Mouse (Mus musculus) heart, embryonic 10.5 days (tissue): ENCODE data around the gene Misp. TPM values are rescaled to one million over a fixed set of nuclear protein-coding genes. Genes with fewer than 3 reads are reported as not detected.

Source experiments
- DNase-seq: peaks from one replicate; pipeline ENCODE4 v3.0.0-alpha.2; 2017; ENCODE audit warnings: low spot score
- H3K27ac ChIP-seq: fragments of 300-500 bp; sonication (generic); 2 replicates; pipeline ENCODE4 v1.5.1; 2016; ENCODE audit warnings: mild to moderate bottlenecking
- H3K27me3 ChIP-seq: fragments of 300-500 bp; sonication (generic); 2 replicates; pipeline ENCODE4 v1.6.1; 2016; ENCODE audit warnings: mild to moderate bottlenecking; ENCODE audit not compliant: poor library complexity, insufficient read depth, severe bottlenecking
- H3K36me3 ChIP-seq: fragments of 300-500 bp; sonication (generic); 2 replicates; pipeline ENCODE4 v1.6.1; 2016; ENCODE audit warnings: mild to moderate bottlenecking, moderate library complexity
- H3K4me1 ChIP-seq: fragments of 300-500 bp; sonication (generic); 2 replicates; pipeline ENCODE4 v1.6.1; 2016; ENCODE audit warnings: mild to moderate bottlenecking
- H3K4me3 ChIP-seq: fragments of 300-500 bp; sonication (generic); 2 replicates; pipeline ENCODE4 v1.5.1; 2016; ENCODE audit warnings: mild to moderate bottlenecking, moderate library complexity
- H3K9me3 ChIP-seq: fragments of 300-500 bp; sonication (generic); 2 replicates; pipeline ENCODE4 v1.6.1; 2016; ENCODE audit warnings: mild to moderate bottlenecking, moderate library complexity
- WGBS: fragments of 180-500 bp; shearing (Covaris S2); methylation state at CpG from one replicate; pipeline ENCODE4 v1.1.7; 2016; 5-methylcytosine and 5-hydroxymethylcytosine counted together
- polyA plus RNA-seq: library from polyadenylated mRNA; unstranded; fragments of >200 nt; fragmentation: Nextera tagmentation; extraction: Ambion mirVana; gene quantifications from 2 replicates; pipeline ENCODE4 v1.2.1, GENCODE M21; 2016

The Misp gene
- polyA plus RNA-seq, 1 experiment from 2014 or later: 0.82 TPM

- H3K36me3 ChIP-seq: peaks cover 46% of the 10 kb centered on the region
- peaks cover 13% of the 10 kb centered on the region for H3K4me1 ChIP-seq
- H3K27me3 ChIP-seq: no peaks in the 10 kb centered on the region
- no peak overlapping the region for H3K27ac ChIP-seq
- WGBS: 81% methylated on average over 2 of the region's 2 CpGs
- H3K9me3 ChIP-seq: no peaks in the 10 kb centered on the region
- no peak for DNase-seq
- H3K4me3 ChIP-seq: no peak overlapping the region
These were observed 3.7 kb upstream of the Misp start for GRCm38 (mm10) chr10:79817111-79817510.

- Histone ChIP-seq H3K27me3 (no peaks in the 10 kb centered on the region), H3K4me3 (no peak overlapping the region), H3K4me1 (peaks cover 21% of the 10 kb centered on the region), H3K27ac (no peak overlapping the region), H3K36me3 (peaks cover 41% of the 10 kb centered on the region), H3K9me3 (no peaks in the 10 kb centered on the region)
- no peak for DNase-seq
- WGBS: 65% methylated on average over 4 of the region's 4 CpGs
These were observed 2.6 kb upstream of the Misp start for GRCm38 (mm10) chr10:79818225-79818624.

DNA sequence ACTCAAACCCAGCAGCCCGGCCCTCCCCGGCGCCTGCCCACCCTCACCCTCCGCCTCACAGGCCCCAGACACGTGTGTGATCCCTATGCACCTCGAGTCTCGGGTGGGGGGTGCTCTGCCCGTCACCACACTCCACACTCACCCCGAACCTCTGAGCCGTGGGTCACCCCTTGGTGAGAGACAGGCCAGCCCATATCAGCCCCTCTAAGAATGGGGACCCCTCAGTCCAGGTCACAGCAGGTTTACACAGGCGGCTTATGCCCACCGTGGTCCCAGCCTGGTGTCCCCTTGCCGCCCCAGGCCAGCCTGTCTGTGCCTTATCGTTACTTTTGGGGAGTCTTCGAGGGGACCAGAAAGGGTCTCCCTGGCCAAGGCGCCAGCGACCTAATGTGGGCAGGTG is 1.2 kb upstream of the Misp start:
- Histone ChIP-seq H3K27ac (no peak overlapping the region), H3K4me3 (no peak overlapping the region), H3K27me3 (no peaks in the 10 kb centered on the region), H3K4me1 (peaks cover 32% of the 10 kb centered on the region), H3K9me3 (no peaks in the 10 kb centered on the region), H3K36me3 (peaks cover 41% of the 10 kb centered on the region)
- 83% methylated on average over 17 of the region's 17 CpGs for WGBS
- no peak for DNase-seq

- WGBS: 76% methylated on average over 8 of the region's 8 CpGs
These were observed 512 bp upstream of the Misp start for GRCm38 (mm10) chr10:79820277-79820676.

GRCm38 (mm10) chr10:79821731-79822130 is 942 bp downstream of the Misp start:
- WGBS: 85% methylated on average over 12 of the region's 12 CpGs
- H3K27ac ChIP-seq: no peak overlapping the region

More at GRCm38 (mm10) chr10:79820277-79820676, 512 bp upstream of the Misp start:
- H3K27ac ChIP-seq: no peak overlapping the region
- H3K4me3 ChIP-seq: no peak overlapping the region
- H3K4me1 ChIP-seq: peaks cover 35% of the 10 kb centered on the region
- no peak for DNase-seq
- H3K36me3 ChIP-seq: peaks cover 36% of the 10 kb centered on the region
- H3K9me3 ChIP-seq: no peaks in the 10 kb centered on the region
- H3K27me3 ChIP-seq: no peaks in the 10 kb centered on the region

GRCm38 (mm10) chr10:79822372-79822771 is 1.6 kb downstream of the Misp start:
- H3K4me3 ChIP-seq: 0 out of 2 replicates have a peak overlapping the region, but pooled peaks have one; percentile 1
- no peak for DNase-seq
- peak overlapping the region; percentile 31; the same call in 1 of the 2 replicates for H3K27ac ChIP-seq
- peaks cover 35% of the 10 kb centered on the region for H3K4me1 ChIP-seq
- no peaks in the 10 kb centered on the region for H3K9me3 ChIP-seq
- WGBS: 46% methylated on average over 17 of the region's 17 CpGs
- no peaks in the 10 kb centered on the region for H3K27me3 ChIP-seq
- peaks cover 22% of the 10 kb centered on the region for H3K36me3 ChIP-seq

More at GRCm38 (mm10) chr10:79821731-79822130, 942 bp downstream of the Misp start:
- Histone ChIP-seq H3K9me3 (no peaks in the 10 kb centered on the region), H3K4me1 (peaks cover 35% of the 10 kb centered on the region), H3K4me3 (no peak overlapping the region), H3K27me3 (no peaks in the 10 kb centered on the region), H3K36me3 (peaks cover 24% of the 10 kb centered on the region)
- no peak for DNase-seq

DNA sequence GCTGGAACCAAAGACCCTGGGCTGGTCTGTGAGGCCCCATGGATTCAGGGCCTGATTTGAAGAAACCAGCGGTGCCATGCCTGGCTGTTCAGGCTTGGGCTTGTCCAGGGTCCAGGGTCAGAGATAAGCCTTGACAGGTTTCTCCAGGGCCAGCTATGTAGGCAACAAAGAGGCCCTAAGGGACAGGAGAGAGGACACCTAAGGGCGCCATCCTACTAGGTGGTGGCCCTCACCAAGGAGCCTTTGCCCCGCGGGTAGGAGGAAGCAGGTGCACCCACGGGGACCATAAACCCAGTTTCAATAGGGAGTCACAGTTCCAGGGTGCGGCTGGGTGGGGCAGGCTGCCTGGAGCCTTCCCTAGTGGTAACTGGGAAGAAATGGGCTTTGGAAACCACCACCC is 2.2 kb downstream of the Misp start:
- Histone ChIP-seq H3K36me3 (peaks cover 22% of the 10 kb centered on the region), H3K27ac (0 out of 2 replicates have a peak overlapping the region, but pooled peaks have one; percentile 31), H3K4me3 (no peak overlapping the region), H3K9me3 (no peaks in the 10 kb centered on the region), H3K4me1 (peaks cover 35% of the 10 kb centered on the region), H3K27me3 (no peaks in the 10 kb centered on the region)
- no peak for DNase-seq
- WGBS: 68% methylated on average over 6 of the region's 6 CpGs

- Histone ChIP-seq H3K4me3 (no peak overlapping the region), H3K4me1 (peaks cover 32% of the 10 kb centered on the region), H3K27ac (peak overlapping the region; percentile 56; the same call in 1 of the 2 replicates), H3K36me3 (peaks cover 9% of the 10 kb centered on the region), H3K27me3 (0 out of 2 replicates have a peak, but pooled peaks cover 8% of the 10 kb centered on the region), H3K9me3 (no peaks in the 10 kb centered on the region)
- 45% methylated on average over 6 of the region's 6 CpGs for WGBS
- no peak for DNase-seq
These were observed 3.6 kb downstream of the Misp start for GRCm38 (mm10) chr10:79824413-79824812.

DNA sequence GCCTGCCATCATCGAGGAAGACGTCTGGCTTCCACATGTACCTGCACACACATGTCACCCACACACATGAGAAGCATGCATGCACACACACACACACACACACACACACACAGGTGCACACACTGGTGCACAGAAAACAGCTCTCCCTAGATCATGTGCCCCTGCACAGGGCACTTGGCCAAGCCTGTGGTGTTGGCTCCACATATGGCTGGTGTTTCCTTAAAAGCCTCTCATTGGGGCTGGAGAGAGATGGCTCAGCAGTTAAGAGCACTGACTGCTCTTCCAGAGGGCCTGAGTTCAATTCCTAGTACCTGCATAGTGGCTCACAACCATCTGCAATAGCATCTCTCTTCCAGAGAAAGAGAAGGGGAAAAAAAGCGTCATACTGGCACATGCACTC is 10.8 kb downstream of the Misp start:
- no peak overlapping the region for H3K27ac ChIP-seq
- H3K4me3 ChIP-seq: no peak overlapping the region
- no peaks in the 10 kb centered on the region for H3K9me3 ChIP-seq
- no peaks in the 10 kb centered on the region for H3K36me3 ChIP-seq
- H3K4me1 ChIP-seq: peaks cover 12% of the 10 kb centered on the region; the same call in 1 of the 2 replicates
- DNase-seq: no peak
- WGBS: 86% methylated on average over 3 of the region's 3 CpGs
- H3K27me3 ChIP-seq: 0 out of 2 replicates have a peak, but pooled peaks cover 8% of the 10 kb centered on the region

GRCm38 (mm10) chr10:79832026-79832785 is 11.4 kb downstream of the Misp start:
- 0 out of 2 replicates have a peak, but pooled peaks cover 8% of the 10 kb centered on the region for H3K27me3 ChIP-seq
- DNase-seq: no peak
- WGBS: 80% methylated on average over 7 of the region's 7 CpGs

DNA sequence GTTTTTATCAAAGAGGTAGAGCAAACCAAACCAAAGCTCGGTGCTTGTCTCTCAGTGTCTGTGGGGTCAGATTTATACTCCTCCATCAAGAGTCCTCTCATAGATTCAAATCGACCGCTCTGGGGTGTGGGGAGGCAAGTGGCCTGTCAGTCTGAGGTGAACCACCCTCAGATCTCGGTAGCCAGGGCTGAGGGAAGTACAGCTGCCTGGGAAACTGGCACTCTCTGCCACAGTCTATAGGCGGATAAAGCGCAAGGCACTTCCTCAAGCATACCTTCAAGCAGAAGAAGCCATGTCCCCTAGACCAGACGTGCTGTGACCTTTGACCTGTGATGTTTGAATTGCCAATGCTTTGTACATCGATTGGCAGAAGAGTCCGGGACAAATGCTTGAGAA is 12.0 kb downstream of the Misp start:
- Histone ChIP-seq H3K4me3 (no peak overlapping the region), H3K27ac (no peak overlapping the region), H3K36me3 (no peaks in the 10 kb centered on the region), H3K4me1 (peaks cover 12% of the 10 kb centered on the region; the same call in 1 of the 2 replicates), H3K9me3 (no peaks in the 10 kb centered on the region), H3K27me3 (0 out of 2 replicates have a peak, but pooled peaks cover 8% of the 10 kb centered on the region)
- no peak for DNase-seq
- 73% methylated on average over 9 of the region's 9 CpGs for WGBS

More at GRCm38 (mm10) chr10:79832026-79832785, 11.4 kb downstream of the Misp start:
- H3K36me3 ChIP-seq: no peaks in the 10 kb centered on the region
- H3K27ac ChIP-seq: no peak overlapping the region
- H3K4me3 ChIP-seq: no peak overlapping the region
- H3K9me3 ChIP-seq: no peaks in the 10 kb centered on the region
- peaks cover 12% of the 10 kb centered on the region; the same call in 1 of the 2 replicates for H3K4me1 ChIP-seq

GRCm38 (mm10) chr10:79834769-79835398 is 14.1 kb downstream of the Misp start:
- 16% methylated on average over 9 of the region's 9 CpGs for WGBS
- Histone ChIP-seq H3K27ac (no peak overlapping the region), H3K27me3 (no peaks in the 10 kb centered on the region), H3K4me3 (no peak overlapping the region), H3K36me3 (no peaks in the 10 kb centered on the region), H3K9me3 (no peaks in the 10 kb centered on the region), H3K4me1 (peaks cover 8% of the 10 kb centered on the region; the same call in 1 of the 2 replicates)
- DNase-seq: no peak

- Histone ChIP-seq H3K27ac (no peak overlapping the region), H3K9me3 (no peaks in the 10 kb centered on the region), H3K36me3 (no peaks in the 10 kb centered on the region), H3K4me3 (no peak overlapping the region), H3K4me1 (peaks cover 22% of the 10 kb centered on the region; the same call in 1 of the 2 replicates), H3K27me3 (no peaks in the 10 kb centered on the region)
- no peak for DNase-seq
- 95% methylated on average over 3 of the region's 3 CpGs for WGBS
These were observed 16.1 kb downstream of the Misp start for GRCm38 (mm10) chr10:79836918-79837317.
